Mouse (Mus musculus) activated CD4-positive, CD25-positive, alpha-beta regulatory T cell, adult 9 weeks (primary cell): ENCODE results near the gene Gal3st4. TPM values are rescaled to one million over a fixed set of nuclear protein-coding genes. Genes with fewer than 3 reads are reported as not detected.

Experiments used
- polyA plus RNA-seq: library from polyadenylated mRNA; unstranded; fragments of 100-300 nt; shearing (Covaris generic); gene quantifications from one replicate; pipeline ENCODE4 v1.2.1, GENCODE M21; 2017

Gene Gal3st4
- 1.3 TPM for polyA plus RNA-seq

DNA sequence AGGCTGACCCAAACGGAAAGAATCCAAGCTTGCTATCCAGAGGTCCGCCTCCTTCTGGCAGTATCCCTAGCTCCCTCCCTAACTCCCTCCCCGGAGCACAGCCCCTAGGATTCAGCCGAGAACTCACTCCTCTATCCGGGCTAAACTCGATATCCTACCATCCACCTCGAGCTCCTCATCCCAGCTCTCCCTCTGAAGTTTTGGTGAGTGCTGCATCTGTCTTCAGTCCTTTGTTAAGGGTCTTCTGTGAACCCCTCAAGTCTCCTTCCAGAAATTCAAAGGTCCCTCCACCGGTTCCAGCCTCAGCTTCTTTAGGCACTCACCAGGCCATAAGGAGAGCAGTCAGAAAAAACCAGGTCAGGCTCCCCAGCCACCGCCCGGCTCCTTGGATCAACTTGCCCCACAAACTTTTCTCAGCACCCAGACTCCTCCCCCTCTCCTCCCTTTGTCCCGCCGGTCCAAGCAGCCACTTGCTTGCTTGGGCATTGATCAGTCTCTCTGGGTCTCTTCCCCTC is at the start of gene Gal3st4:
Gal3st4 (minus strand) TSS at position 432 of the 515 bp plus-strand sequence.

DNA sequence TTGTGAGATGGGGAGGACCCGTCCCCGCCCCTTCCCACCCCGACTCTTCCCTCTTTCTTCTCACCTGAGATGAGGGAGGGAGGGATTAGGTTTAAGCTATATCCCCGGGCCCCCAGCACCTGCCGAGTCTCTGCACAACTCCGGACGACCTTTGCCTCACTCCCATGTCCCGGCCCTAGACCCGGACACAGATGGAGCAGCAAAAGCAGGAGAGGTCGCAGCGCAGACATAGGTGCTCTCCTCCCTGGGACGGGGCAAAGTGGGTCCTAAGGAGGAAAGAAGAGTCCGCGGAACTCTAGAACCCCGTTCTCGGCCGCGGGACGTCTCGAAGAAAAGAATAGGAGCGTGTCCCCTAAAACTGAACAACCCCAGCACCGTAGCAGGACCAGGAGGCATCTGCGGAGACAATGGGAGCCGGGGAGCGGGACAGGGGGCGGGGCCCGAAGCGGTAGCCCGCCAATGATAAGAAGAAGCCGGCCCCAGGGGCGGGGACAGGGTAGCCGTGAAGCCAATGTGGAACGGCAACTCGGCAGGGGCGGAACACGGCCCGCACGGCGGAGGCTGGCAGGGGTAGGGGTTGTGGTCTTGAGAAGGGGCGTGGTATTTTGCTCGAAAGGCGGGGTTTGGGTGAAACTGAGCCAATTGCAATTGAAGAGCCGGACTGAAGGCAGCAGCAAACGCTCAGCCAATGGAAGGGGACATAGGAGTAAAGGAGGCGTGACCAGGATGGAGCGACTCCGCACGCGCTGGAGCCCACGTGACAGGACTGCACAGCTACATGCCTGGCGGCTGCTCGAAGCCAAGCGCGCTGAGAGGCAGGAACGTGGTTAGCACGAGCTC is 7.2 kb upstream of the Gal3st4 start, which contains the start of the genes Gm43720, Gpc2 and Stag3:
Gm43720 (minus strand) TSS at position 374 of the 840 bp plus-strand sequence.
Gpc2 (minus strand) TSS at position 421 of the 840 bp plus-strand sequence.
Stag3 (plus strand) TSS at position 656 of the 840 bp plus-strand sequence.

DNA sequence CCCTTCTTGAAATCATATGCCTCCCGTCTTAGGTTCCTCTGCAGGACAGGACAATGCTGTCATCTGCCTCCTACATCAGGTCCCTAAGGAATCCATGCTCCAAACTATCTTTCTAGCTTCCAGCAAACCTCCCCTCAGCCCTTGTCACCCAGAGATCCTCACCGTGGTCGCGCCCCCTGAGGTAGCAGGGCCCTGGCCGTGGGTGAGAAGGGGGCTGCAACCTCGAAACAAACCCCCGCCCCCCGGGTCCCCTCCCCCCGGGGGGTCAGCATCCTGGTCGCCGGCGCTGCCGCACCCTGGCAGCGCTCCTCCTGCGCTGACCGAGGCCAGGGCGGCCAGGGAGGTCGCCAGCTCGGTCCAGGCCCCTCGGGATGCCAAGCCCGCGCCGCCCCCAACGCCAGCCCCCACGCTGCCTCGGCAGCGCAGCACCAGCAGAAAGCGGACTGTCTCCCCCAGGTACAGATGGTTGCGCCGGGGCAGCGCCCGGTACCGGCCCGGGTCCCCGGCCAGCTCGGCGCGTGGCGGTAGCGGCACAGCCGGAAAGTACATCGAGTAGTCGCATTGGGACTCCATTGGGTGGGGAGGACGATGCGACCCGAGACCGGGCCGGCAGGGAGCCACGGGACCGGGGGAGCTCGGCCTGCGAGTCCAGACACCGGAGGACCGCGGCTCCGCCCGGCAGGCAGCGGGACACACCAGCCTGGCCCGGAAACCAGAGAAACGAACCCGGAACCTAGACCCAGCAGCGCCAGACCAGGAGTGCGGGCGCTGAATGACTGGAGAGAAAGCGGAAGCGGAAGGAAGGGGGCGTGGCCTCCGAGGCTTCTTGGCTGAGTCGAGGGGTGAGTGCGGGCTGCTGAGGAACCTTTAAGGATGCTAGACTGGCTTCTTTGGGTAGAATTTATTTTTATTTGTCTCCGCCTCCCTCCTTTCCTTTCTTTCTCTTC is 9.1 kb downstream of the Gal3st4 start, which contains the start of gene BC037034:
BC037034 (minus strand) TSS at position 774 of the 947 bp plus-strand sequence.

DNA sequence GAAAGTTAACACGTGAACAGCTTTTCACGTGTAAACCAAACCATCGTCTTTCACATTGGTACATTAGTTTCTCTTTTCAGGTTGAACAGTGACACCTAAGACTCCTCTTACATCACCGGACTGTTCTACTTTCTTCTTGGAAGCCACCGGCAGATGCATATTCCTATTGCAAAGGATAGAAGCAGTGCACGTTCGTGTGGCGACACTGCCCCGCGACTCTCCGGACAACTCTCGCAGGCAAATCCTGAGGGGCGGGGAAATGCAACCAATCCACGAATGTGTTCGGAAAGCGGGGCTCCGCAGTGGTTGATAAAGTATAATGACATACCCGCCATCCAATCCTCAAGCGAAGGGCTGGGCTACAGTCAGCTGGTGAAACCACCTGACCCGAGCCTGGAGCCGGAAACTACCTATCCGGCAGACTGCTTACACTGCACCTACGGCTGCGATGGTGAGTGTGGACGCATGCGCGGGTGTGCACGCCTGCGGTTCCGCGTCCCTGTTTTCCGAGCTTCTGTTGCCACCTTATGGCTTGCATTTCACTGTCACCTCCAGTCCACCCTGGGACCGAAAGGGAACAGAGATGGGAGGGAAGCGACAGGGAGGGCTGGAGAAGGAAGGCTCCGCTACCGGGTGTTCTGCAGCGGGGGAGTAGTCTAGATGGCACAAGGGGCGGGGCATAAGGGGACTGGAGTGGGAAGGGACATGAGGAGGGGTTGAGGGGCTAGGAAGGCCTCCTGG is 17.1 kb downstream of the Gal3st4 start, which contains the start of gene Lamtor4:
Lamtor4 (plus strand) TSS at position 130 of the 741 bp plus-strand sequence.

DNA sequence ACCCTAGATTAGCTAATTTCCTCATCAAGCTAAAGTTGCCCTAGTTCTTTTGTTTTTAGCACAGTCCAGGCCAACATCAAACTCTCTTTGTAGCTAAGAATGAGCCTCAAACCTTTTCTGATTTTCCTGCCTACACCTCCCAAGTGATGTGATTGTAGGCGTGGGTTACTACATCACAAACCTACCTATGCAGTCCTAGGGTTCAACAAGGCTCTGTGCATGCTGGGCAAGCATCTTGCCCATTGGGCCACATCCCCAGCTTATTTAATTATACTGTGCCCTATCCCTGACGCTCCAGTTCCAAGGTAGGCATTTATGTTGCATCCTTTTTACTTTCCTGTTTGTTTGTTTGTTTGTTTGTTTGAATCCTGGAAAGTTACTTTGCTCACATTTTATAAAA is 46.9 kb downstream of the Gal3st4 start, which contains the start of gene Nxpe5:
Nxpe5 (plus strand) TSS at position 199 of the 400 bp plus-strand sequence.

Other genes with a start within 250 kb of the Gal3st4 start
- gene Smok3c, start 219.6 kb downstream of the Gal3st4 start, polyA plus RNA-seq: not detected
- 24.1 TPM for gene Zkscan1, start 187.8 kb downstream of the Gal3st4 start, polyA plus RNA-seq
- gene Zscan21, start 155.9 kb downstream of the Gal3st4 start, polyA plus RNA-seq: 26.3 TPM
- 23.3 TPM for gene Zfp113, start 117.1 kb downstream of the Gal3st4 start, polyA plus RNA-seq
- 230 TPM for gene Cops6, start 111.8 kb downstream of the Gal3st4 start, polyA plus RNA-seq
- 11.0 TPM for gene Ap4m1, start 100.8 kb downstream of the Gal3st4 start, polyA plus RNA-seq
- 95.0 TPM for gene Mcm7, start 100.4 kb downstream of the Gal3st4 start, polyA plus RNA-seq
- gene Taf6, start 85.4 kb downstream of the Gal3st4 start, polyA plus RNA-seq: 57.0 TPM
- 20.8 TPM for gene Cnpy4, start 85.4 kb downstream of the Gal3st4 start, polyA plus RNA-seq
- 0.56 TPM for gene Mblac1, start 78.5 kb downstream of the Gal3st4 start, polyA plus RNA-seq
- 0.09 TPM for gene Nxpe5, start 46.9 kb downstream of the Gal3st4 start, polyA plus RNA-seq
- 118 TPM for gene Lamtor4, start 17.4 kb downstream of the Gal3st4 start, polyA plus RNA-seq
- 9.8 TPM for gene BC037034, start 8.8 kb downstream of the Gal3st4 start, polyA plus RNA-seq
- gene Gm43720, start 7.1 kb upstream of the Gal3st4 start, polyA plus RNA-seq: not detected
- gene Gpc2, start 7.2 kb upstream of the Gal3st4 start, polyA plus RNA-seq: 1.9 TPM
- gene Stag3, start 7.4 kb upstream of the Gal3st4 start, polyA plus RNA-seq: 0.95 TPM
- gene Pvrig, start 69.1 kb upstream of the Gal3st4 start, polyA plus RNA-seq: 29.4 TPM
- gene Zfp157, start 168.6 kb upstream of the Gal3st4 start, polyA plus RNA-seq: 29.4 TPM